Mouse (Mus musculus) erythroblast, embryonic 14.5 days (primary cell): ENCODE data around the gene Ubr1. TPM values are rescaled to one million over a fixed set of nuclear protein-coding genes. Genes with fewer than 3 reads are reported as not detected.

Source experiments
- H3K27me3 ChIP-seq: 2 replicates; pipeline ENCODE4 v1.6.1; 2012; ENCODE audit warnings: inconsistent platforms; ENCODE audit not compliant: control insufficient read depth
- H3K36me3 ChIP-seq: 2 replicates; pipeline ENCODE4 v1.6.1; 2012; ENCODE audit warnings: mild to moderate bottlenecking, inconsistent platforms; ENCODE audit not compliant: control insufficient read depth
- H3K4me1 ChIP-seq: 2 replicates; pipeline ENCODE4 v1.6.1; 2012; ENCODE audit warnings: inconsistent platforms; ENCODE audit not compliant: control insufficient read depth
- H3K4me3 ChIP-seq: replicated peaks from 2 replicates; pipeline ENCODE3; 2012; ENCODE audit warnings: moderate library complexity, mild to moderate bottlenecking, inconsistent platforms
- H3K9me3 ChIP-seq: 2 replicates; pipeline ENCODE4 v1.6.1; 2012; ENCODE audit warnings: low read length, inconsistent platforms, mixed read lengths; ENCODE audit not compliant: control insufficient read depth
- GATA1 ChIP-seq: IDR thresholded peaks from 2 replicates; pipeline ENCODE4 v1.6.1; 2012; ENCODE audit warnings: low read length, inconsistent platforms, mixed read lengths
- TAL1 ChIP-seq: IDR thresholded peaks from 3 replicates; pipeline ENCODE4 v1.6.1; 2012; ENCODE audit warnings: low read length, inconsistent platforms, mixed read lengths
- polyA plus RNA-seq: library from polyadenylated mRNA; stranded (reverse); fragments of >175 nt; gene quantifications from 2 replicates; pipeline ENCODE4 v1.2.3, GENCODE M21; 2012

The Ubr1 gene
- polyA plus RNA-seq, 1 experiment, result 1.3 TPM

- Histone ChIP-seq H3K4me1 (peaks cover 48% of the 10 kb centered on the region), H3K4me3 (peak within 1 kb of the TSS; percentile 83), H3K27me3 (no peaks in the 10 kb centered on the region), H3K9me3 (no peaks in the 10 kb centered on the region), H3K36me3 (no peaks in the 10 kb centered on the region)
- TF ChIP-seq TAL1, result no peak
- TF ChIP-seq GATA1, result no peak
These were observed 120.8 kb downstream of the Ubr1 start, which contains the start of gene Cdan1 for GRCm38 (mm10) chr2:120849449-120850423. TSS of gene Cdan1 (minus strand) at chr2:120850128.

- Histone ChIP-seq H3K4me3 (no peak overlapping the region), H3K9me3 (no peaks in the 10 kb centered on the region), H3K27me3 (no peaks in the 10 kb centered on the region), H3K36me3 (no peaks in the 10 kb centered on the region), H3K4me1 (peaks cover 44% of the 10 kb centered on the region)
- TF ChIP-seq GATA1, result peak; percentile 60
- peak; percentile 39; the same call in 2 of the 3 replicates for TF ChIP-seq TAL1
These were observed 125.2 kb downstream of the Ubr1 start for GRCm38 (mm10) chr2:120845280-120845679.

DNA sequence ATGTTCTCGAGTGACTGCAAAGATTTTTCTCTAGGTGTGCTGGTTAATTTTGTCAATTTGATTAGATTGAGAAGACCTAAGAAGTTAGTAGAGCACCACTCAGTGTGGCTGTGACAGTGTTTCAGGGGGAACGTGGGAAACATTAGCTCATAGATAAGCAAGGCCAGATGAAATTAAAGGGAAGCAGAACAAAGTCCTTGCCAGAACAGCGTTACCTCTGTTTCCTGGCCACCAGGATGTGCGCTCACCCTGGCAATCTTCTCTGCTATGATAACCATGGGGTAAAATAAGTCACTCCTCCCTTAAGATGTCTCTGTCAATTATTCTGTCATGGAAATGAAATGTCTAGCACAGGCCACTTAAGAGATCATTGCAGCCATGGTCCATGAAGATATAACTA, 126.5 kb downstream of the Ubr1 start:
- peaks cover 36% of the 10 kb centered on the region for H3K4me1 ChIP-seq
- no peaks in the 10 kb centered on the region for H3K36me3 ChIP-seq
- H3K27me3 ChIP-seq, result no peaks in the 10 kb centered on the region
- H3K4me3 ChIP-seq, result no peak overlapping the region
- TF ChIP-seq GATA1 (no peak), TAL1 (no peak)
- no peaks in the 10 kb centered on the region for H3K9me3 ChIP-seq

DNA sequence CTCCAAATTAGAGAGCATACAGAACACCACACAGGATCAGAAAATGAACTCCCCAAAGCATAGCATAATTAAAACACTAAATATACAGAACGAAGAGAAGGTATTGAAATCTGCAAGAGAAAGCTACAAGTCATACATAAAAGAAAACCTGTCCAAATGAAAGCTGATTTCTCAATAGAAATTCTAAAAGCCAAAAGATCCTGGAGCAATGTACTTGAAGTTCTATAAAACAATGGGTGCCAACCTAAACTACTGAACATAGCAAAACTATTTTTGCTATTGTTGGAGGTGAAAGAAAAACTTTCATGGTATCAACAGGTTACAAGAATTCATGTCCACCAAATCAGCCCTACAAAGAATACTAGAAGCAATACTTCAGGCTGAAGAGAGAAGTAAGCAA, 129.3 kb downstream of the Ubr1 start:
- Histone ChIP-seq H3K36me3 (no peaks in the 10 kb centered on the region), H3K27me3 (no peaks in the 10 kb centered on the region), H3K4me3 (no peak overlapping the region), H3K9me3 (no peaks in the 10 kb centered on the region), H3K4me1 (peaks cover 24% of the 10 kb centered on the region)
- TF ChIP-seq GATA1 (no peak), TAL1 (no peak)

- H3K4me3 ChIP-seq, result no peak overlapping the region
- TF ChIP-seq GATA1 (no peak), TAL1 (no peak)
- H3K36me3 ChIP-seq, result no peaks in the 10 kb centered on the region; the same call in 1 of the 2 replicates
- H3K9me3 ChIP-seq, result no peaks in the 10 kb centered on the region
- H3K4me1 ChIP-seq, result peaks cover 13% of the 10 kb centered on the region
- no peaks in the 10 kb centered on the region for H3K27me3 ChIP-seq
These were observed 135.3 kb downstream of the Ubr1 start for GRCm38 (mm10) chr2:120835167-120835566.

GRCm38 (mm10) chr2:120826936-120827638, 143.4 kb downstream of the Ubr1 start:
- H3K4me3 ChIP-seq, result no peak overlapping the region
- peaks cover 3% of the 10 kb centered on the region; the same call in 1 of the 2 replicates for H3K36me3 ChIP-seq
- no peaks in the 10 kb centered on the region for H3K27me3 ChIP-seq
- H3K4me1 ChIP-seq, result peaks cover 20% of the 10 kb centered on the region
- no peaks in the 10 kb centered on the region for H3K9me3 ChIP-seq
- TF ChIP-seq GATA1, result no peak
- no peak for TF ChIP-seq TAL1

Other genes starting within 250 kb of the Ubr1 start
- gene Cdan1, start 120.6 kb downstream of the Ubr1 start, polyA plus RNA-seq, result 3.4 and 4.8 TPM in 2 replicates
- gene Ttbk2, start 120.1 kb downstream of the Ubr1 start, polyA plus RNA-seq, result 0.06 and 0.16 TPM in 2 replicates
- gene Tmem62, start 6.3 kb upstream of the Ubr1 start, polyA plus RNA-seq, result 0.10 TPM in 1 of 2 replicates, not detected in the other
- gene Ccndbp1, start 37.7 kb upstream of the Ubr1 start, polyA plus RNA-seq, result 3.2 and 3.3 TPM in 2 replicates
- gene Epb42, start 66.4 kb upstream of the Ubr1 start, polyA plus RNA-seq, result 11.1 and 14.1 TPM in 2 replicates
- gene Tgm5, start 115.1 kb upstream of the Ubr1 start, polyA plus RNA-seq, result not detected in 2 replicates
- gene Tgm7, start 139.1 kb upstream of the Ubr1 start, polyA plus RNA-seq, result not detected in 2 replicates
- gene Adal, start 169.7 kb upstream of the Ubr1 start, polyA plus RNA-seq, result 0.20 and 0.50 TPM in 2 replicates
- 0.27 and 0.32 TPM in 2 replicates for gene Lcmt2, start 169.9 kb upstream of the Ubr1 start, polyA plus RNA-seq
- 1.1 and 1.3 TPM in 2 replicates for gene Tubgcp4, start 199.9 kb upstream of the Ubr1 start, polyA plus RNA-seq
- 0.47 and 0.48 TPM in 2 replicates for gene Zscan29, start 200.4 kb upstream of the Ubr1 start, polyA plus RNA-seq